In genomic region chr9:71675799-71676414, GRCm38 (mm10) we compare ENCODE assay signal across 14 mouse cellular contexts.
A peak's percentile ranks its signal among the peaks of the same experiment; 100 is the strongest.
DNase-seq lines count a peak whose midpoint lies in the region; ATAC-seq and TF ChIP-seq lines count a peak whose summit lies in the region.
"Had no signal": no experiment of that assay in that cellular context is flagged by ENCODE, and none has a peak within 500 bp of the region (broad histone marks: within the 10 kb centered on the region; RNA-seq: fewer than 3 reads in every experiment).

No protein-coding gene starts in this region.

- TF ChIP-seq EP300 in stomach, postnatal 0 days (optimal IDR thresholded peaks at IDR 0.05), result no peak

- peak overlapping the region; percentile 81 for H3K27ac ChIP-seq in heart, embryonic 10.5 days
- H3K27ac ChIP-seq in kidney, embryonic 14.5 days (ENCODE audit: low read depth, low read length), result peak overlapping the region; percentile 62; the same call in 1 of the 2 replicates
- 0 out of 2 replicates have a peak overlapping the region, but pooled peaks have one; percentile 5 for H3K27ac ChIP-seq in midbrain, embryonic 14.5 days (replicated peaks; ENCODE audit: low read depth, low read length)
- no peak overlapping the region for H3K27ac ChIP-seq in midbrain, embryonic 13.5 days
- peak overlapping the region; percentile 25 for H3K27ac ChIP-seq in stomach, postnatal 0 days (replicated peaks)
- H3K27ac ChIP-seq in thymus, adult 2 months (ENCODE audit: control insufficient read depth, insufficient read depth, low read length), result no peak overlapping the region
- H3K27ac ChIP-seq: embryonic facial prominence, embryonic 15.5 days; left cerebral cortex, adult 2 months had no signal

- no peak for TF ChIP-seq POLR2A in thymus, adult 2 months (IDR thresholded peaks at IDR 0.05; ENCODE audit: control insufficient read depth, extremely low read depth, insufficient read depth, low read length, poor library complexity)

- no peak overlapping the region for H3K4me3 ChIP-seq in heart, embryonic 10.5 days
- no peak overlapping the region for H3K4me3 ChIP-seq in kidney, embryonic 14.5 days (ENCODE audit: low read length)
- H3K4me3 ChIP-seq in midbrain, embryonic 14.5 days (replicated peaks; ENCODE audit: low read depth, low read length), result no peak overlapping the region
- no peak overlapping the region for H3K4me3 ChIP-seq in midbrain, embryonic 13.5 days (replicated peaks)
- H3K4me3 ChIP-seq in stomach, postnatal 0 days (ENCODE audit: low read depth, low read length), result no peak overlapping the region
- no peak overlapping the region for H3K4me3 ChIP-seq in thymus, adult 2 months (ENCODE audit: control insufficient read depth, insufficient read depth, low read length)
- H3K4me3 ChIP-seq: embryonic facial prominence, embryonic 15.5 days; left cerebral cortex, adult 2 months had no signal

- peaks cover 33% of the 10 kb centered on the region for H3K36me3 ChIP-seq in heart, embryonic 10.5 days
- H3K36me3 ChIP-seq in kidney, embryonic 14.5 days (ENCODE audit: control insufficient read depth, insufficient read depth, low read length), result no peaks in the 10 kb centered on the region
- no peaks in the 10 kb centered on the region for H3K36me3 ChIP-seq in midbrain, embryonic 14.5 days (ENCODE audit: control insufficient read depth, insufficient read depth, low read length)
- H3K36me3 ChIP-seq in midbrain, embryonic 13.5 days, result no peaks in the 10 kb centered on the region
- no peaks in the 10 kb centered on the region; the same call in 1 of the 2 replicates for H3K36me3 ChIP-seq in stomach, postnatal 0 days (ENCODE audit: control insufficient read depth, insufficient read depth, low read length)
- H3K36me3 ChIP-seq in thymus, adult 2 months (ENCODE audit: control insufficient read depth, insufficient read depth, low read length), result no peaks in the 10 kb centered on the region
- H3K36me3 ChIP-seq: embryonic facial prominence, embryonic 15.5 days had no signal

- WGBS in heart, embryonic 10.5 days, result 41% methylated on average over 3 of the region's 3 CpGs
- 63% methylated on average over 3 of the region's 3 CpGs for WGBS in kidney, embryonic 14.5 days
- WGBS in midbrain, embryonic 14.5 days, result 46% methylated on average over 3 of the region's 3 CpGs
- WGBS in midbrain, embryonic 13.5 days, result 46% methylated on average over 3 of the region's 3 CpGs
- WGBS in stomach, postnatal 0 days, result 50% methylated on average over 3 of the region's 3 CpGs
- 94% methylated on average over 3 of the region's 3 CpGs for WGBS in thymus, adult 2 months

- H3K9ac ChIP-seq in kidney, embryonic 14.5 days (ENCODE audit: low read depth, low read length), result no peak overlapping the region
- H3K9ac ChIP-seq in midbrain, embryonic 14.5 days (replicated peaks; ENCODE audit: low read length), result no peak overlapping the region
- H3K9ac ChIP-seq in midbrain, embryonic 13.5 days (replicated peaks), result no peak overlapping the region
- H3K9ac ChIP-seq in stomach, postnatal 0 days (ENCODE audit: low read length), result no peak overlapping the region
- H3K9ac ChIP-seq: embryonic facial prominence, embryonic 15.5 days had no signal

- no peaks in the 10 kb centered on the region for H3K9me3 ChIP-seq in heart, embryonic 10.5 days
- H3K9me3 ChIP-seq in kidney, embryonic 14.5 days (ENCODE audit: control insufficient read depth, low read length), result no peaks in the 10 kb centered on the region
- no peaks in the 10 kb centered on the region for H3K9me3 ChIP-seq in midbrain, embryonic 14.5 days (ENCODE audit: control insufficient read depth, low read length)
- no peaks in the 10 kb centered on the region for H3K9me3 ChIP-seq in midbrain, embryonic 13.5 days
- no peaks in the 10 kb centered on the region for H3K9me3 ChIP-seq in stomach, postnatal 0 days (ENCODE audit: control insufficient read depth, low read length)
- H3K9me3 ChIP-seq: embryonic facial prominence, embryonic 15.5 days had no signal

- peaks cover 65% of the 10 kb centered on the region for H3K4me1 ChIP-seq in heart, embryonic 10.5 days
- peaks cover 26% of the 10 kb centered on the region; the same call in 1 of the 2 replicates for H3K4me1 ChIP-seq in kidney, embryonic 14.5 days (ENCODE audit: control insufficient read depth, insufficient read depth, low read length)
- H3K4me1 ChIP-seq in midbrain, embryonic 14.5 days (ENCODE audit: control insufficient read depth, insufficient read depth, low read length), result no peaks in the 10 kb centered on the region
- H3K4me1 ChIP-seq in midbrain, embryonic 13.5 days (replicated peaks), result no peaks in the 10 kb centered on the region; the same call in 1 of the 2 replicates
- H3K4me1 ChIP-seq in stomach, postnatal 0 days (replicated peaks; ENCODE audit: control insufficient read depth, insufficient read depth), result 0 out of 2 replicates have a peak, but pooled peaks cover 3% of the 10 kb centered on the region
- H3K4me1 ChIP-seq in thymus, adult 2 months (replicated peaks; ENCODE audit: control insufficient read depth, insufficient read depth, low read length), result no peaks in the 10 kb centered on the region

- H3K27me3 ChIP-seq in heart, embryonic 10.5 days (ENCODE audit: insufficient read depth, poor library complexity, severe bottlenecking), result no peaks in the 10 kb centered on the region; the same call in 1 of the 2 replicates
- H3K27me3 ChIP-seq in kidney, embryonic 14.5 days (ENCODE audit: control insufficient read depth, insufficient read depth, low read length), result no peaks in the 10 kb centered on the region
- H3K27me3 ChIP-seq in midbrain, embryonic 14.5 days (ENCODE audit: control insufficient read depth, insufficient read depth, low read length), result no peaks in the 10 kb centered on the region
- H3K27me3 ChIP-seq in midbrain, embryonic 13.5 days, result no peaks in the 10 kb centered on the region
- no peaks in the 10 kb centered on the region for H3K27me3 ChIP-seq in stomach, postnatal 0 days (ENCODE audit: control insufficient read depth, insufficient read depth, low read length)
- no peaks in the 10 kb centered on the region for H3K27me3 ChIP-seq in thymus, adult 2 months (ENCODE audit: control insufficient read depth, insufficient read depth, low read length)
- H3K27me3 ChIP-seq: embryonic facial prominence, embryonic 15.5 days had no signal

- no peak for DNase-seq in heart, embryonic 10.5 days (ENCODE audit: low spot score)
- no peak for DNase-seq in heart, adult 8-10 months (ENCODE audit: low spot score)
- no peak for DNase-seq in kidney, adult 18-20 months
- DNase-seq in midbrain, embryonic 14.5 days, result no peak
- DNase-seq in stomach, postnatal 0 days (ENCODE audit: low spot score), result peak; percentile 40
- no peak for DNase-seq in thymus, adult 2 months
- DNase-seq: adrenal gland, postnatal 36 days; cerebellum, adult 2 months had no signal

- TF ChIP-seq CTCF in stomach, postnatal 0 days (IDR thresholded peaks at IDR 0.05; ENCODE audit: low read depth), result no peak
- TF ChIP-seq CTCF in thymus, adult 2 months (IDR thresholded peaks at IDR 0.05; ENCODE audit: borderline replicate concordance, control insufficient read depth, extremely low read depth, insufficient read depth, low read length, poor library complexity), result no peak

- peak; percentile 29; the same call in 1 of the 2 replicates for ATAC-seq in kidney, embryonic 14.5 days (ENCODE audit: low FRiP score, low TSS enrichment)
- ATAC-seq in midbrain, embryonic 14.5 days (ENCODE audit: low FRiP score, low TSS enrichment), result no peak
- ATAC-seq in midbrain, embryonic 13.5 days, result no peak
- 0 out of 2 replicates have a peak, but pooled peaks have one; percentile 54 for ATAC-seq in stomach, postnatal 0 days (ENCODE audit: low FRiP score, low TSS enrichment)
- ATAC-seq: inflammation-experienced regulatory T-cells, adult 6 months; lung, postnatal 0 days had no signal

- no peak overlapping the region for H3K4me2 ChIP-seq in kidney, embryonic 14.5 days (replicated peaks; ENCODE audit: low read depth, low read length)
- no peak overlapping the region for H3K4me2 ChIP-seq in midbrain, embryonic 14.5 days (ENCODE audit: low read length)
- H3K4me2 ChIP-seq in midbrain, embryonic 13.5 days (replicated peaks), result no peak overlapping the region
- H3K4me2 ChIP-seq in stomach, postnatal 0 days (replicated peaks; ENCODE audit: low read depth), result no peak overlapping the region
- H3K4me2 ChIP-seq: embryonic facial prominence, embryonic 15.5 days had no signal

Comparison
In these comparisons a context has a peak if more than half of its experiments do, and no peak if none do; other contexts are left out.
1. H3K27ac ChIP-seq: peak in heart, embryonic 10.5 days (single experiment), kidney, embryonic 14.5 days (single experiment), midbrain, embryonic 14.5 days (single experiment) and stomach, postnatal 0 days (single experiment); none in midbrain, embryonic 13.5 days (single experiment) and thymus, adult 2 months (single experiment).
2. ATAC-seq: peak in kidney, embryonic 14.5 days (single experiment) and stomach, postnatal 0 days (single experiment); none in midbrain, embryonic 14.5 days (single experiment) and midbrain, embryonic 13.5 days (single experiment).